Mouse (Mus musculus): ENCODE data around the gene Gpatch1.
"Not testable (repeated sequence)": the region's sequence is repeated elsewhere in the genome, so short reads cannot be mapped to it uniquely, and the experiment has no call there.

The Gpatch1 gene

GRCm38 (mm10) chr7:35322732-35323420 is 4.6 kb upstream of the Gpatch1 start:
- DNase-seq (ENCODE audit: low spot score in 2 of 2) = no peak

GRCm38 (mm10) chr7:35322161-35322560 is 3.9 kb upstream of the Gpatch1 start:
- no peak for DNase-seq (ENCODE audit: low spot score in 2 of 2)

GRCm38 (mm10) chr7:35319755-35320154 is 1.5 kb upstream of the Gpatch1 start:
- no peak for DNase-seq (ENCODE audit: low spot score in 2 of 2)

GRCm38 (mm10) chr7:35319221-35319620 is 981 bp upstream of the Gpatch1 start:
- DNase-seq (ENCODE audit: low spot score in 2 of 2) = not testable (repeated sequence)

- no peak for DNase-seq (ENCODE audit: low spot score in 2 of 2)
Measured at GRCm38 (mm10) chr7:35314156-35314555, 4.1 kb downstream of the Gpatch1 start.

- no peak for DNase-seq (ENCODE audit: low spot score in 2 of 2)
Measured at GRCm38 (mm10) chr7:35311214-35311613, 7.0 kb downstream of the Gpatch1 start.

- no peak for DNase-seq (ENCODE audit: low spot score in 2 of 2)
Measured at GRCm38 (mm10) chr7:35300792-35301191, 17.4 kb downstream of the Gpatch1 start.

GRCm38 (mm10) chr7:35299656-35300055 is 18.6 kb downstream of the Gpatch1 start:
- no peak for DNase-seq (ENCODE audit: low spot score in 2 of 2)

GRCm38 (mm10) chr7:35297886-35298285 is 20.4 kb downstream of the Gpatch1 start:
- no peak for DNase-seq (ENCODE audit: low spot score in 2 of 2)

GRCm38 (mm10) chr7:35295631-35296030 is 22.6 kb downstream of the Gpatch1 start:
- DNase-seq (ENCODE audit: low spot score in 2 of 2) = no peak

- DNase-seq (ENCODE audit: low spot score in 2 of 2) = no peak
Measured at GRCm38 (mm10) chr7:35293464-35293863, 24.8 kb downstream of the Gpatch1 start.

GRCm38 (mm10) chr7:35278933-35279332 is 39.3 kb downstream of the Gpatch1 start:
- no peak for DNase-seq (ENCODE audit: low spot score in 2 of 2)

GRCm38 (mm10) chr7:35277433-35277832 is 40.8 kb downstream of the Gpatch1 start:
- DNase-seq (ENCODE audit: low spot score in 2 of 2) = no peak

- DNase-seq (ENCODE audit: low spot score in 2 of 2) = peak; percentile 6 to 23
Measured at GRCm38 (mm10) chr7:35269443-35270024, 48.7 kb downstream of the Gpatch1 start.

GRCm38 (mm10) chr7:35267841-35268240 is 50.4 kb downstream of the Gpatch1 start:
- DNase-seq (ENCODE audit: low spot score in 2 of 2) = no peak

GRCm38 (mm10) chr7:35266666-35267065 is 51.6 kb downstream of the Gpatch1 start:
- DNase-seq (ENCODE audit: low spot score in 2 of 2) = no peak

GRCm38 (mm10) chr7:35264746-35265145 is 53.5 kb downstream of the Gpatch1 start:
- DNase-seq (ENCODE audit: low spot score in 2 of 2) = peak; percentile 18 to 36

- no peak for DNase-seq (ENCODE audit: low spot score in 2 of 2)
Measured at GRCm38 (mm10) chr7:35263595-35264489, 54.4 kb downstream of the Gpatch1 start.

- DNase-seq (ENCODE audit: low spot score in 2 of 2) = no peak
Measured at GRCm38 (mm10) chr7:35259384-35259783, 58.9 kb downstream of the Gpatch1 start.

GRCm38 (mm10) chr7:35258294-35258693 is 59.9 kb downstream of the Gpatch1 start:
- no peak for DNase-seq (ENCODE audit: low spot score in 2 of 2)

- DNase-seq (ENCODE audit: low spot score in 2 of 2) = peak; percentile 11 to 35
Measured at GRCm38 (mm10) chr7:35252041-35252558, 66.1 kb downstream of the Gpatch1 start.

GRCm38 (mm10) chr7:35237935-35238334 is 80.3 kb downstream of the Gpatch1 start:
- DNase-seq (ENCODE audit: low spot score in 2 of 2) = not testable (repeated sequence)

Measured in urinary bladder, postnatal 36 days (tissue).